Mouse (Mus musculus) testis, postnatal 10 days (tissue): ENCODE results near the gene Ptprf.

ENCODE experiments used
- DNase-seq: peaks from one replicate; pipeline ENCODE4 v3.0.0; 2021; ENCODE audit warnings: low spot score

Ptprf gene

DNA sequence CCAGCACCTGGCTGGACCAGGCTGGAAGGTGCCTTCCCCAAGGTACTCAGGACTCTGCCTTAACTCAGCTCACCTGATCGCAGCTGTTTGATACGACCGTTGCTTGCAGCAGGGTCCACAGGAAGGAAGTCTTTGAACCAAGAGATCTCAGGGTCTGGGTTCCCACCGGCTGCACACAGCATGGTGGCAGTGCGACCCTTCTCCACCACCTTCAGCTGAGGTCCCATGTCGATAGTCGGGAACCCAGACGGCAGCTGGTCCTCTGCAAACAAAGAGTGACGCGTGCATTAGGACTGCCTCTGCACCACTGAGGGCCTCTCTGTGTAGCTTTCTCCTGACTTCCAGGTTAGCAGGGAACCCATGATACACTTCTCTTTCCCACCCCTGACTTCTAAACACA is 33.8 kb downstream of the Ptprf start:
- no peak for DNase-seq

DNA sequence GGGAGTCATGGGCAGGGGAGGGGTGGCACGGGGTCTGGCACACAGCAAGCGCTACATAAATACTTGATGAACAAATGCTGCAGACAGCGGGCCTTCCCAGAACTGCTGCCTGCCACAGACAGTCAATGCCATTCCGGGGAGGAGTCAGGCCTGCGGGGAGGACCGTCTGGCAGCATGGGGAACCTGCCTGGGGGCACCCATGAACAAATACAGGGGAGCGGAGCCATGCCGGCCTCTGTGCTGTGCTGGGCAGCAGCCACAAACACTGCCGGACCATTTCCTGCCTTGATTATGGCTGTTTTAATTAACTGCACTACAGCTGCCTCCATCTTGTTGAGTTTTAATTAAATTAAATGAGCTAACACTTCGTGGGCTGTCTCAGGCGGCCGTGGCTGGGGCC is 35.0 kb downstream of the Ptprf start:
- DNase-seq, result no peak

DNA sequence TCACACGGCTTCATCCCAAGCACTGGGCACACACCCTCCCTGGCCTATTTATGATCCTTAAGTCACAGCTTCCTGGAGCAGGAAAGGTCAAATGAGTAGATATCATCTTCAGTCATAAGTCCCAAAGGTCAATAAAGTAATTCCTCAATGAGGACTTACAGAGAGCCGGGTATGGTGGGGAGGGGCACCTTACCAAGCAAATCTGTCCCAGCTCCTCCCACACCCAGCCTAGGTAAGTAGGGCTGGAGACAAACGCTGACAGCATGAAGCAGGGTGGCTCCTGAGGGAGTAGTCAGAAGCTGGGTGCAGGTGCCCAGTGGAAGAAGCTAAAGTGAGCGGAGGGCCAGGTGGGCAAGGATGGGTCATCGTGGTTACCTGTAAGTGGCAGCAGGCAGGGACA is 36.3 kb downstream of the Ptprf start:
- no peak for DNase-seq

DNA sequence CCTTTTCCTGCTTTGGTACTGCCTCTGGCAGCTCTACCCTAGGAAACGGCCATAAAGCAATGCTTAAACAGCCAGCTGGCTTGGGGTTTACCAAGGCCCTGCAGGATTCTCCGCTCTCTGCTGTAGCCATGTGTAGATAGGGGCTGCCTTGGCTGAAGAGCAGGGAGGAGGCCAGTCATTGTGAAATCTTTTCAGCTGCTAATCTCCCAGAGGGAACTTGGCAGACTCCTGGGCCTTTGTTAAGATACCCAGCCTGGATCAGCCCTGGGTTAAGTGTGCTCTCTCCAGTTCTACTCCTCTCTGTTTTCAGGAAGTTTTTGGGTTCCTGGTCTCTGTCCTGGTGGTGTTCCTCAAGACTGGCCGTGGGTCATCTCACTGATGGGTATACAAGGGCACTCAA is 43.9 kb downstream of the Ptprf start:
- DNase-seq, result no peak

DNA sequence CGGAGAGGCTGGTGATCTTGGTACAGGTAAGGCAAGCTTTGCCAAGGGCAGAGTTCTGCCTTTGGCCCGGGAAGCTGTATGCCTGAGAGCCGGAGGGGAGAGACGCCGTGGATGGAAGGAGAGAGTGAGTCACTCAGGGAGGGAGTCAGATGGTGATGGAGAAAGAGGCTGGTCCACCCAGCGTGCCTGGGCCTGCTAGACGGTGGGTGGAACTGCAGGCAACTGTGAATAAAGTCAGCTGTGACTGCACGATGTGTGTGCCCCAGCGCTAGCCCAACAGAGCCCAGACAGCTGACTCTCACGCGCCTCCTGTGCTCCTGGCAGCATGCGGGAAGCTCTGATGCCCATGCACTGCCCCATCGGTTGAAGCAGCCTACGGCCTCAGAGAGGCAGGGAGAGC is 45.4 kb downstream of the Ptprf start:
- DNase-seq, result no peak

DNA sequence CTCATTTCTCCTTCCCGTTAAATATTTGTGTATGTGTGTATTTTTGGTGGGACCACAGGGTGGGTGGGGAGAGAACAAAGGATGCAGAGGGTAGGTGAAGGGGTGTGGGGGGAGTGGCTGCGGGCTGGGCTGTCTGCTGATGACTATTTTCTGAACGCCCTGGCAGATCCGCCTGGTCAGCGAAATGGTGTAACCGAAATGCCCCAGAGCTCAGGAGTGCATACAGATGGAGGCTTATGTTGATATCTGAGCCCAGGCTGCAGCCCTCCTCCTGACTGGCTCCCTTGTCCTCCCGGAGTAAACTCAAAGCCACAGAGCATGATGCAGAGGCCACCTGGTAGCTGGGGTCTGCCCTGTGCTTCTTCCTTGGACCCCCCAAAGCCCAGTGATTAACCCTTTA is 47.4 kb downstream of the Ptprf start:
- no peak for DNase-seq

DNA sequence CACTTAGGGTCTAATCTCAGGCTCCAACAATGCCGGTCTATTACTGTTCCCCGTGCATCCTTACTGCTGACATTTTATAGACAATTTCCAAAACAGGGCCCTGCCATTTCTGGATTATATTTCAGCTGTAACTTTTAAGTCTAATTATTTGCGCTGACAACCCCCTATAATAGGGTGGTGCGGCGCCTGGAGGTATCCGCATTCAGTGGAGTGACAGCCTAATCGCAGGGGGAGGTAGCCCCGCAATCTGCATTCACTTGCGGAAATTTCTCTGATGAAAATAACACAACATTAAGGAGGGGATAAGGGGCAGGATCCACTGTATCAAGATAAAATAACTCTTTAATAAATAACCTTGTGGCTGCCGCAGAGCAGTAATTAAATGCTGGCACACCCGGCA is 47.9 kb downstream of the Ptprf start:
- no peak for DNase-seq

DNA sequence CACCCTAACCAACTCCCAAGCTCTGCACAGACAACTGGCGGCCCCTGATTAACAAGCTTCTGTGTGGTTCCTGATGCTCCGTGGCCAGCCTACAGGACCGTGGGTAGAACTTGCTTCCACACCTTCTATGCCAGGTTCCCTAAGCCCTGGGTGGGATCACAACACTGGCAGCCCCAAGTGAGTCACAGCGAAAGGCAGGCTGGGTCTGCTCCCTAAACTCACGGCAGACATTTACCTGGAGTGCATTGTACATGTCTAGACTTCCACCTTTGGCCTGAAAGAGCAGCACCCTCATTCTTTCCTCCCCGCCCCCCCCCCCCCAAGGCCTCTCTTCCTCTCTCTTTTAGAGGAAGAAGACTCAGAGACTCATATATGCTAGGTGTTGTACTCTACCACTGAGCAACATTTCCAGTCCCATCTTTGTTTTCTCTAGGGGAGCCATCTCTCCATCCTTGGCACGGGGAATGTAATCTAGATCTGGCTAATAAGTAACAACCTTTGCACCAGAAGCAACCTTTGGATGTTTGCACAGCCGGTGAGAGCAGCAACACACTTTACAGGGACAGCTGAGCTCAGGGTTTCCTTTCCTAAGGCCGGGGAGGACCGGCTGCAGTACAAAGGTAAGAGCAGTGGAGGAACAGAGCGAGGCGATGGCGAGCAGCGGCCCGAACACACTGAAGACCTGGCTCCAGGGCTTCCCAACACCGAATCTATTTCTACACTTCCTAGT is 51.1 kb downstream of the Ptprf start:
- no peak for DNase-seq

DNA sequence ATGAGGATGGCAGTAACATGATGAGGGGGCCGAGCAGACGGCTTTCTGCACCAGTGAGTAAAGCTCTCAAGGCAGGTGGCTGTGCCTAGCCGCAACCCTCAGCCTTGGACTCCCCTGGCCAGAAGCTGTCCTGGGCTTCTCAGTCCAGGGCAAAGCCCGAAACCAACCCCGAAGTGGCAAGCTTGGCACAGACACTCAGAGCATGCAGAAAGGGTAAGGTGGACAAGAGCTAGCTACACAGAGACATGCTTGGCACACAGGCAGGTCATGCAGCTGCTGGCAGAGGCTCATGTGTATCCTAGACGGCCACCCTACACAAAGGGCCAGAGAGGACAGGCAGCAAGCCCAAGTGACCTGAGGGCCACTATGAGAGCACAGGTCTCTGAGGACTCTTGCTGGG is 52.5 kb downstream of the Ptprf start:
- no peak for DNase-seq

DNA sequence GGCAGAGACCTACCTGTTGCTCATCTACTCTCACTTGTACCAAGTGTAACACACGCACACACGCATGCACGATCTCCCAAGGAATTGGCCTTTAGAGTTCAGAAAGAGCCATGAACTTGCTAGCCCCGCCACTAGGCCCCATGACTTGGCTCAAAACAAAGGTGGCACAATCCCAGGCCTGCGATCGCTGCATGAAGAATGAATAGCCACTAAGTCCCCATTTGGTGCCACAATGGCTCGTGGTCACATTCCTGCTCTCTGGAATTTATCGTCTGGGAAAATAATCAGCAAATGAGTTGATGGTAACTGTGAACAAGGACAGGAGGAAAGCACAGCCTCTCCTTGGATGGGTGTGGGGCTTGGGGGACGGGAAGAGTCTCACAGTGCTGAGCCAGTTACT is 54.3 kb downstream of the Ptprf start:
- DNase-seq, result no peak

DNA sequence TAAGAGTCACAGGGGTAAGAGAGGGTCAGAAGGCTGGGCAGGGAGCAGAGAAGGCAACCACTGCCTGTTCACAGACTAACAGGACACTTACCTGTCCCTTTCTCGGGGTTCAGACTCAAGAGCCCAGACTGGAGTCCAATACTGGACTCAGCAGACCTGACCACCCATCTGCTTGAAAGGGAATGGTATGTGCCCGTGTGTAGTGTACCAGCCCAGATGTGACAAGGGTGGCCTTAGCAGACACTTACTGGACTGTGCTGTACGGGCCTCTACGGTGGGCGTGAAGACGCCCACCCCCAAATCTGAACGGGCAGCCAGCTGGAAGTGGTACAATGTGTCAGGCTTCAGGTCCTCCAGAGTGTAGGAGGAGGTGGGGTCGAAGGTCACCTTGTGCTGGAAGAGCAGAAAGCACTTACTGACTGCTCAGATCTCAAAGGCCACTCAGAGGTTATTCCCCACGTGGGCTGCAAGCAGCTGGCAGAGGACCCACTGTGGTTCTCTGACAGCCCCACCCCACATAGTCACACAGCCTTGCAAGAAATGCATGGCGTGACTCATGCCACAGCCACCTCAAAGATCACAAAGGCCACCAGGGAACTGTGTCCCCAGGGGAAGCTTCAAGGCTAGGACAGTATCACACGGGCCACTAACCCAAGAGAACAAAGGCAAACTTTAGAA is 56.4 kb downstream of the Ptprf start:
- DNase-seq, result no peak

DNA sequence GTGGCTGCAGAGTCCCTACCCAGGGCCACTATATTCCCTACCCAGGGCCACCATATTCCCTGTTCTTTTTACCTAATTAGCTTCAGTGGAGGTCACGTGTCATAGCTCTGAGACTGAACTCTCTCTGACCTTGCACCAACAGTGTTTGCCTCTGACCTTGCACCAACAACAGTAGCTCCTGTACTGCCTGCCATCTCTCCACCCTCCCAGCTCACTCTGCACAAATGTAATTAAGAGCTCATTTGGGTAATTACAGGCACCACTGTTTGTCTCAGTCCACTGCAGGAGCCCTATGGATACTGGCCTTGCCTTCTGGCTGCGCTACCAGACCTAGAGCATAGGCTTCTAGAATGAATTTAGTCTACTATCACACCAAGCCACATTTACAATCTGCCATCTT is 57.3 kb downstream of the Ptprf start:
- DNase-seq, result no peak

DNA sequence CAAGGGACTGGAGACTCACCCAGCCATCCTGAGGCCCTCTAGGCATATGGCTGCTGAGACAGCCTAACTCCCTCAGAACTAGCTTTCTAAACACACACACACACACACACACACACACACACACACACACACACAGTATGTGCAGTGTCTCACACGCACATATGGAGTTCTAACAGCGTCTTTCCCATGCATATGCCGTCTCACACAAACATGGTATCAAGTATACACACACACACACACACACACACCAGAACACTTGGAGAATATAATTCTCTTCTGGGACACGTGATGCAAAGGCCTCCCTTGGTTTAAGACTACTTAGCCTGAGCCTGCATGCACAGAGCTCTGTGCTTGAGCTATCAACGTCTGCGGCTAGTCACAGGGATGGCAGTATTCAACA is 59.3 kb downstream of the Ptprf start:
- DNase-seq, result no peak

DNA sequence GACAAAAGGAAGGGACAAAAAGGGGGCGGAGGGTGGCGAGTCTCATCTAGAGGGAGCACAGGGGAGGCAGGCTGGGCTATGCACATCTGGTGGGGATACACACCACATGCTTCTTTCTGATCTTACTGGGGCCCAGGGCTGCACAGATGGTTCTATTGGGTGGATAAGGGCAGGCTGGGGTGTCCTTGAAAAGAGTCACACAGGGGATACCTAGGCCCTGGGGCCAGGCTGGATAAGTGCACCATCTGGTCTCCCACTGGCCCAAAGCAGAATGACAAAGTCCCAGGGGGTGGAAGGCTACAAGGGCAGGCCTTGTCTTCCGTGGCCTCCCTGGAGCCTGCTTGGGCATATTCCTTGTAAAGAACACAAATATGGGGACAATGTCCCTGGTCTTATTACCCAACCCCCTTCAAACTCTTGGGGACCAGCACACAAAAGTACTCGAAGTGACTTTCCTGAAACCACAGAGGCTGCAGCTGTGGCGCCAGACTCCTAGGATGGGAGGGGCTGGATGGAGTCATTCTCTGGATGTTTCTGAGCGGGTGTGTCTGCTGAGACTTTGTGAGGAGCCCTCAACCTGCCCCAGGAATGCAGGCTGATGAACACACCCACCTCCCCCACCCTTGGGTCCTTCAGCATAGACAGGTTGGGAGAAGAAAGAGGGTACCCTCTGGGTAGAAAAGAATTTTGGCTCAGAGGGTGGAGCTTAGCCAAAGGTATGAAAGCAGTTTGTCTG is 62.0 kb downstream of the Ptprf start:
- no peak for DNase-seq

DNA sequence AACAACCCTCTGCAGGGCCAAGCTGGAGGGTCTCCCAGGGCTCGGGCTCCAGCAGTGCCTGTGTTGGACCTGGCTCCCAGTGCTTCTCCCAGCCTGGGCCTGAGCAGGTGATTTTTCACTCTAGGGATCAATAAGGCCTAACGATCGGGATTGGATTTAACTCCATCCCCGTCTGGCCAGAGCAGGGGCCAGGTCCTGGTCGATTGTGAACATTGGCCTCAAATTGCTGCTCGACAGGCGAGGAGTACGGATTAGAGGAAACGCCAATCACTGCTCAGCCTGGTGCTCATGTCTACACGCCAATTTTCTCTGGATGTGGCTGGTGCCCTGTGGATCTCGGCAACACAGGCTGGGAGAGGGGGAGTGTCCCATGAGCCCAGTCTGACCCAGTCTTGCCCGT is 63.8 kb downstream of the Ptprf start:
- DNase-seq, result no peak

DNA sequence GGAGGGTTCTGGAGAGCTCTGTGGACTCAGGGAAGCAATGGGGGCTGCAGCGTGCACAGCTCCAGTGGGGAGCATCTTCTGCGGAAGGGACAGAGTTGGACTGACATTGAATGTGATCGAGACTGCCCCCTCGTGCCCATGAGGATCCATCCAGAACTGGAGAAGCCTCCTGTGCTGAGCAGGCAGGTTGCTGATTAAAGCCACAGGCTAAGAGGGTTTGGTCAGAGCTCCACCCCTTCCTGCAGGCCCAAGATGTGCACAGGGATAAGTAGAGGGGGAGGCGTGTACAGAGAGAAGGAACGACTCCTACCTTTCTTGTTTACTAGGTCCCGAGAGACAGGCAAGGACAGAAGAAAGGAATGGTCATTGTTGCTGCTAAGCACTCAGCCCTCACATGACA is 69.9 kb downstream of the Ptprf start:
- DNase-seq, result no peak

DNA sequence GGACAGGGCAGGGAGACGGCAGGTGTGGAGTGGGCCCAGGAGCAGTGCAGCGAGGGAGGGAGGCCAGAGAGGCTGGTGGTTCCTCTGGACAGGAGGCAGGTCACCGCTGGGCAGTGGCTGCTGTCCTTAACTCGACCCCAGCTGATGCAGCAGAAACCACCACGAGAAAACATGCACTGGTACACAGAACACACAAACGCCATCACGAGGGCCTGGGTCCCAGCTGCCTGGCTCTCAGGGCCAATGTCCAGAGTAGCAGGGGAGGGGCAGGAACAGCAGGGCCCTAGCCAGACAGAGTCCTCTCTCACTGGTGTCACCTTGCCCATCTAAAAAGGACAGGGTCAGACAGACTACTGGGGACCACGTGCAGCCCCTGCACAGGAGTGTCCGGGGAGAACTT is 70.4 kb downstream of the Ptprf start:
- no peak for DNase-seq

DNA sequence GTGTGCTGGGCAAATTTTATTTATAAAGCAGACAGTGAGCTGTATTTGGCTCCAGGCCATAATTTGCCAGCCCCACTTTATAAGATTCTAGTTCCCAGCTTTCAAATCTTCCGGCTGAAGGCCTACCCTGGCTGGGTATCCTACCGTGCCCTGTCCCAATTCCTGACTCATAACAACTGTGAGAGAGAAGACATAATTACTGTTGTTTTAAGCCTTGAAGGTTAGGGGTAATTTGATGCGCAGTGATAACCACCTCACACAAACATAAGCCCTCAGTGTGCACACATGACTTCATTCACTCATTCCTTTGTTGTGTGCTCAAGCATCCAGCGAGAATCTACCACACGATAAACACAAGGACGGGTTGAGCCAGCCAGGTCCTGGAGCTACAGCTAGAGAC is 71.7 kb downstream of the Ptprf start:
- DNase-seq, result no peak

DNA sequence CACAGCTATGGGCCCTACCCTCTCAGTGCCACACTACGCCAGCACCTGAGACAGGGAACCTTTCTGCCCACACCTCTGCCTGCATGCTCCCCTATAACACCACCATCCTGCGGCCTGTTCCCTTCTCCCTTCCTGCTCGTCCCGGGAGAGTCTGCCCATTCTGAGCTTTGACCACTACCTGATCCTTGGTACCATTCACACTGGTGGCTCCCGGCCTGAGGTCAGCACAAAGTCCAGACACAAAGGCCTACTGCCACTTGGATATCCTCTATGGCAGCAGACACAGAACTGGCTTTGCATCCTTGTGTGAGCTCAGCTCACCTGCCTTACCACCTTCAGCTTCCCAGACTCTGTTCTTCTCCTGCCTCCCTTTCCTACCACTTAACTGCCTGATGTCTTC is 72.7 kb downstream of the Ptprf start:
- DNase-seq, result no peak

DNA sequence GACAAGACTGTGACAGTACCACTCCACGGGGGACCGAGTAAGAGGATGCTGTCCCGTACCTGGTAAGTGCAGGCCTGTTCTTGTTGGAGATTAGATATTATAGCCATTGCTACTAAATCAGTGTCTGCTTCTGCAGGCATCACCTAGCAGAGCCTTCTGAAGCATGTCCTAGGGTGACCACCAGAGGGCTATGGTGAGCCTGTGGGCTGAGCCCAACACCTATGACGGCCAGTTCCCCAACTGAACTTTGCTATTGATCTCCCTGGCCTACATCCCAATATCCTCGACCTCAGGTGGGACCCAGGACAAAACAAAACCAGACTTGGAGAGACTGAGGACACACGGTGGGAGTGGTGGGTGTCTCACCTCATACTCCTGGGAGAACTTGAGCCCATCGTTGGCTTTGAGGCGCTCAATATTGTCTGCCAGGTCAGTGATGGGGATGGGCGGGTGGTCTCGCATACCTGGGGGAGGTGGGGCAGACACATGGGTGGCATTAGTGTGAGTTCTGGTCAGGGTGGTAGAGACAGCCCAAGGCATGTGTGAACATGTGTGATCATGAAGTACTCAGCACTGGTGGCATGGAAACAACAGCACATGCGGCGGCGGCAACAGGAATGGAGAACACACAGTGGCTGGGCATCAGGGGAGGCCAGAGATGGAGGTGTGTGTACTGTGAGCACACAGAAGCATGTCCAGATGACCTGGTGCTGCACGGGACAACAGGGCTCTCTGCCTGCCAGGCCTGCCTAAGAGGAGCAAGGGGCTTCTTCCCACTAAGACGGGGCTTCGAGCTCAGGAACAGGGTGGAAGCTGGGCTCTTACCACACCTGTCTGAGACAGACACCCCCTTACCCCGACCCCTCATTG is 74.2 kb downstream of the Ptprf start:
- DNase-seq, result peak; percentile 86

DNA sequence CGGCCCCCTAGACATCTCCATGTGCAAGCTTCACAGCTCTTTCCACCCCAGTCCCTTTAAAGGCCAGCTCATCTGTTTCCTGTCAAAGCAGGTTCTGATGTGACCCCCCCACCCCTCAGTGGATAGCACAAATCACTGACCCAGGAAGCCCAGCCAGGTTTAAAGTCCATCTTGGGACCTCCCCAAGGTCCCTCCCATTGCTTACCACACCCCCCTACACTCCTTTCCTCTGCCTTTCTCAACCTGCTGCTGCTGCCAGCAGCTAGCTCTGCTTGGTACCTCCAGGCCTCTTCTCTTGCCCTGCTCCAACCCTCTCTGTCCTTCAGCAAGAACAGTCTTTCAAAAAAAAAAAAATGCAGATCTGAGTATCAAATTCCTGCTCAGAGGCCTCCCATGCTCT is 76.3 kb downstream of the Ptprf start:
- no peak for DNase-seq

DNA sequence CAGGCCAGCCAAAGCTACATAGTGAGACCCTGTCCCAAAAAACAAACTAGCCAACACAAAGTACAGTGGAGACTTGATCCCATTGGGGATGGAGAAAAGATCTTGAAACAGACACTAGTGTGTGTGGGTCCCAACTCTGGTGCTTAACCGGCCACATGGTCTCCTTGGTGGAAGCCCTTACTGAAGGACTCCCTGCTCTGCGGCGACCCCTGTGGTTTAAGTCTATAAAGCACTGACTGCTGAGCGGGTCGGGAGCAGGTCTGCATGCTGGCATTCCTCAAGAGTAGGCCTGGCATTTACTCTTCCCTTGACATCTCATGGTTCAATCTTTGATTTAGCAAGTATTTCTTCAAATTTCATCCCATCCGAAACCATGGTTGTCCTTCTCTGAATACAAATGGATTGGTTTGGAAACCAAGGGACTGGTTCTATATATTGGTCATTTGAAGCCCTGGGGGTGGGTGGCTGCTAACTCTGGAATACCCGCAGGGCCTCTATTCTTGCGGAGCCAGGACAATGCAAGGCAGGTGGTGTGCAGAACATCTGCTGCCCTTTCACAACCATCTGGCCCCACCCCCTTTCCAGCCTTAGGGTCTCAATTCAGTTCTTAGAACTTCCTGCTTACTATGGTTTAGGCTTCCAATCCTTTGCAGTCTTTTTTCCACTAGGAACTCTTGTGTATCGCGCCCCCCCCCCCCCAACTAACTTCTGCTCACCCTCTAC is 84.1 kb downstream of the Ptprf start:
- DNase-seq, result no peak
